Mouse (Mus musculus): ENCODE measurements around the gene Pdx1. TPM values are rescaled to one million over a fixed set of nuclear protein-coding genes. Genes with fewer than 3 reads are reported as not detected.

Gene Pdx1
- polyA plus RNA-seq, 1 experiment from 2014 or later: not detected

DNA sequence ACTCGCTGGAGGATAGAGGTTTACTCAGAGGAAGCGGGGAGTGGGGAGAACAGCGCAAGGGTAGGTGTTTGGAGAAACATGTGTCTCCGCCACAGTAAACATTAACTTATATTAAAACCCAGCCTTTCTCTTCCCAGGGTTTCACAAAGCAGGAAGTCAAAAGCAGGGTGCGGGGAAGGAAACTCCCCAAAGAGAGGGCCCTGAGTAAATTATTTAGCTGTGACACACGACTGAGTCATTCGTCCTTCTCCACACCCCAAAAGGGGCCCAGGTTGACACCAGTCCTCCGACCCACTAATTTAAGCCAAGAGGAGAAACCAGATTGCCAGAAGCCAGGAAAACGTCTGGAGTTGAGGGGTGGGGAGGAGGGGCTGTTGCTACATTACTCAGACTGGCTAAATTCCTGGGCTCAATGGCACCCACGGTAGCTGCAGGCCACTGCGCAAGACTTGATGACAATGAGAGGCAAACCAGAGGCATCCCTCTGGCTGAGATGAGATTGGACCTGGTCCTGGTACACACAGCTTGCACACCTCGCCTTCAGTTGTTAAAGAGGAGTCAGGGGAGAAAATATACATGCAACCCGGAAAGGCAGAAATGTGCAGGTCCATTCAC lies 22.9 kb downstream of the Pdx1 start:
- ATAC-seq (ENCODE audit: insufficient number of reproducible peaks, insufficient read depth, low FRiP score, low read depth): no peak
- H3K4me3 ChIP-seq (ENCODE audit: control insufficient read depth in 1 of 2, insufficient read depth in 1 of 2, low read depth in 1 of 2, low read length in 2 of 2): no peak overlapping the region
- no peaks in the 10 kb centered on the region for H3K36me3 ChIP-seq (ENCODE audit: control insufficient read depth, insufficient read depth, low read length)
- WGBS: 24% methylated on average over 13 of the region's 13 CpGs
- no peak overlapping the region for H3K9ac ChIP-seq (ENCODE audit: low read length)
- peaks cover 48% of the 10 kb centered on the region for H3K27me3 ChIP-seq (ENCODE audit: control insufficient read depth, insufficient read depth, low read length)
- peak overlapping the region; percentile 7; the same call in 1 of the 2 replicates for H3K4me2 ChIP-seq (ENCODE audit: low read length)
- peaks cover 0 to 6% of the 10 kb centered on the region in 2 experiments; a peak in 1 of 4 replicates for H3K4me1 ChIP-seq (ENCODE audit: control insufficient read depth in 2 of 2, insufficient read depth in 2 of 2, low read length in 2 of 2)
- no peak overlapping the region for H3K27ac ChIP-seq (replicated peaks in 1 of 2; ENCODE audit: control insufficient read depth in 1 of 2, insufficient read depth in 1 of 2, low read depth in 2 of 2, low read length in 2 of 2)
- H3K9me3 ChIP-seq (ENCODE audit: control insufficient read depth, low read length): no peaks in the 10 kb centered on the region

GRCm38 (mm10) chr5:147293127-147293910 lies 23.6 kb downstream of the Pdx1 start:
- peak overlapping the region; percentile 7; the same call in 1 of the 2 replicates for H3K4me2 ChIP-seq (ENCODE audit: low read length)

GRCm38 (mm10) chr5:147294121-147294520 lies 24.4 kb downstream of the Pdx1 start:
- ATAC-seq (ENCODE audit: insufficient number of reproducible peaks, insufficient read depth, low FRiP score, low read depth): no peak
- no peak overlapping the region for H3K4me3 ChIP-seq (ENCODE audit: control insufficient read depth in 1 of 2, insufficient read depth in 1 of 2, low read depth in 1 of 2, low read length in 2 of 2)
- no peak overlapping the region for H3K4me2 ChIP-seq (ENCODE audit: low read length)
- H3K9me3 ChIP-seq (ENCODE audit: control insufficient read depth, low read length): no peaks in the 10 kb centered on the region
- H3K27ac ChIP-seq (replicated peaks in 1 of 2; ENCODE audit: control insufficient read depth in 1 of 2, insufficient read depth in 1 of 2, low read depth in 2 of 2, low read length in 2 of 2): no peak overlapping the region
- H3K4me1 ChIP-seq (ENCODE audit: control insufficient read depth in 2 of 2, insufficient read depth in 2 of 2, low read length in 2 of 2): peaks cover 0 to 6% of the 10 kb centered on the region in 2 experiments; a peak in 1 of 4 replicates
- H3K36me3 ChIP-seq (ENCODE audit: control insufficient read depth, insufficient read depth, low read length): no peaks in the 10 kb centered on the region
- no peak overlapping the region for H3K9ac ChIP-seq (ENCODE audit: low read length)
- WGBS: 11% methylated on average over 20 of the region's 20 CpGs
- H3K27me3 ChIP-seq (ENCODE audit: control insufficient read depth, insufficient read depth, low read length): peaks cover 63% of the 10 kb centered on the region

More at GRCm38 (mm10) chr5:147293127-147293910, 23.6 kb downstream of the Pdx1 start:
- H3K9ac ChIP-seq (ENCODE audit: low read length): no peak overlapping the region
- WGBS: 15% methylated on average over 18 of the region's 18 CpGs
- no peaks in the 10 kb centered on the region for H3K36me3 ChIP-seq (ENCODE audit: control insufficient read depth, insufficient read depth, low read length)
- no peak overlapping the region for H3K27ac ChIP-seq (replicated peaks in 1 of 2; ENCODE audit: control insufficient read depth in 1 of 2, insufficient read depth in 1 of 2, low read depth in 2 of 2, low read length in 2 of 2)
- peaks cover 55% of the 10 kb centered on the region for H3K27me3 ChIP-seq (ENCODE audit: control insufficient read depth, insufficient read depth, low read length)
- no peak overlapping the region for H3K4me3 ChIP-seq (ENCODE audit: control insufficient read depth in 1 of 2, insufficient read depth in 1 of 2, low read depth in 1 of 2, low read length in 2 of 2)
- no peaks in the 10 kb centered on the region for H3K9me3 ChIP-seq (ENCODE audit: control insufficient read depth, low read length)
- no peak for ATAC-seq (ENCODE audit: insufficient number of reproducible peaks, insufficient read depth, low FRiP score, low read depth)
- peaks cover 0 to 6% of the 10 kb centered on the region in 2 experiments; a peak in 1 of 4 replicates for H3K4me1 ChIP-seq (ENCODE audit: control insufficient read depth in 2 of 2, insufficient read depth in 2 of 2, low read length in 2 of 2)

- 46% methylated on average over 5 of the region's 5 CpGs for WGBS
- no peak for ATAC-seq (ENCODE audit: insufficient number of reproducible peaks, insufficient read depth, low FRiP score, low read depth)
Measured at GRCm38 (mm10) chr5:147297249-147297648, 27.5 kb downstream of the Pdx1 start.

DNA sequence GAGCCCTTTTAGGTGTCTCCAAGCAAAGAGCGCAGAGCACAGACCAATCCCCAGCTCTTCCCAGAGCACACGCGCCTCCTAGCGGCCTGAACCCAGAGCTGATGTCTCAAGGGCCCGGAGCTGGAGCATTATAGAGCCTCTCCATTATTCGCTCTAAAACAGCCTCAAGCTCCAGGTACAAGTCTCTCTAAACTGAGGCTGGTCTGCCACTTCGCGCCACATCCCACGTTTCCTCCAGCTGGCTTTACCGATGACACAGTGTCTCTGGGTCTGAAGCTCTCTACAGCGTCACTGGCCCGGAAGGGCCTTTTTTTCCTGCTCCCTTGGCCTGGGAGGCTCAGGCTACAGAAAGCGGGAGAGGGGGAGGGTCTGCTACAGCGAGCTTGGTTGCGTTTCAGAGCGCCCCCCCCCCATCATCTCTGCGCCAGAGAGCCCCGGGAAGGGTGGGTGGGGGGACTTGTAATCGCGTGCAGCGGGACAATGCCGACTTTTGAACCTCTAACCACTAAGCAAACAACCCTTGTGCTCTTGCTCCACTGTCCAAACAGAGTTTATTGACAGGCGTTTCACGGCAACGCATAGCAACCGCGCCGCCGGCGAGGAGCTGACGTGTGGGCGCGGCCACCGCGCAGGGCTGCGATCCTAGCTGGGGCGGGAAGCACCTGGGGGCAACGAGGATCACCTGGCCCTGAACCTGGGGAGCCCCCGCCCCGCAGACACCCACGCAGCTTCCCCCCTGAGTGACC lies 29.7 kb downstream of the Pdx1 start:
- Histone ChIP-seq H3K4me1 (ENCODE audit: control insufficient read depth in 2 of 2, insufficient read depth in 2 of 2, low read length in 2 of 2) (peaks cover 0 to 6% of the 10 kb centered on the region in 2 experiments; a peak in 2 of 4 replicates), H3K4me2 (ENCODE audit: low read length) (peak overlapping the region; percentile 58), H3K4me3 (ENCODE audit: control insufficient read depth in 1 of 2, insufficient read depth in 1 of 2, low read depth in 1 of 2, low read length in 2 of 2) (peak overlapping the region; percentile 17 to 27; a peak in 3 of 4 replicates), H3K27me3 (ENCODE audit: control insufficient read depth, insufficient read depth, low read length) (peaks cover 96% of the 10 kb centered on the region), H3K36me3 (ENCODE audit: control insufficient read depth, insufficient read depth, low read length) (no peaks in the 10 kb centered on the region), H3K9ac (ENCODE audit: low read length) (no peak overlapping the region), H3K9me3 (ENCODE audit: control insufficient read depth, low read length) (no peaks in the 10 kb centered on the region), H3K27ac (replicated peaks in 1 of 2; ENCODE audit: control insufficient read depth in 1 of 2, insufficient read depth in 1 of 2, low read depth in 2 of 2, low read length in 2 of 2) (no peak overlapping the region)
- under 1% methylated on average over 41 of the region's 41 CpGs for WGBS
- peak; percentile 54; the same call in 1 of the 2 replicates for ATAC-seq (ENCODE audit: insufficient number of reproducible peaks, insufficient read depth, low FRiP score, low read depth)

More at GRCm38 (mm10) chr5:147297249-147297648, 27.5 kb downstream of the Pdx1 start:
- no peaks in the 10 kb centered on the region for H3K36me3 ChIP-seq (ENCODE audit: control insufficient read depth, insufficient read depth, low read length)
- H3K4me1 ChIP-seq (ENCODE audit: control insufficient read depth in 2 of 2, insufficient read depth in 2 of 2, low read length in 2 of 2): peaks cover 2 to 6% of the 10 kb centered on the region in 2 experiments; a peak in 2 of 4 replicates
- H3K4me2 ChIP-seq (ENCODE audit: low read length): no peak overlapping the region
- no peak overlapping the region for H3K9ac ChIP-seq (ENCODE audit: low read length)
- H3K4me3 ChIP-seq (ENCODE audit: control insufficient read depth in 1 of 2, insufficient read depth in 1 of 2, low read depth in 1 of 2, low read length in 2 of 2): no peak overlapping the region
- no peak overlapping the region for H3K27ac ChIP-seq (replicated peaks in 1 of 2; ENCODE audit: control insufficient read depth in 1 of 2, insufficient read depth in 1 of 2, low read depth in 2 of 2, low read length in 2 of 2)
- peaks cover 94% of the 10 kb centered on the region for H3K27me3 ChIP-seq (ENCODE audit: control insufficient read depth, insufficient read depth, low read length)
- no peaks in the 10 kb centered on the region for H3K9me3 ChIP-seq (ENCODE audit: control insufficient read depth, low read length)

- peak overlapping the region; percentile 4 to 27; a peak in 2 of 4 replicates for H3K4me3 ChIP-seq (ENCODE audit: control insufficient read depth in 1 of 2, insufficient read depth in 1 of 2, low read depth in 1 of 2, low read length in 2 of 2)
- H3K9ac ChIP-seq (ENCODE audit: low read length): no peak overlapping the region
- H3K9me3 ChIP-seq (ENCODE audit: control insufficient read depth, low read length): no peaks in the 10 kb centered on the region
- WGBS: 0% methylated on average over 4 of the region's 4 CpGs
- peaks cover 96% of the 10 kb centered on the region for H3K27me3 ChIP-seq (ENCODE audit: control insufficient read depth, insufficient read depth, low read length)
- ATAC-seq (ENCODE audit: insufficient number of reproducible peaks, insufficient read depth, low FRiP score, low read depth): no peak; the same call in 1 of the 2 replicates
- no peaks in the 10 kb centered on the region for H3K36me3 ChIP-seq (ENCODE audit: control insufficient read depth, insufficient read depth, low read length)
- H3K4me1 ChIP-seq (ENCODE audit: control insufficient read depth in 2 of 2, insufficient read depth in 2 of 2, low read length in 2 of 2): peaks cover 0 to 6% of the 10 kb centered on the region in 2 experiments; a peak in 2 of 4 replicates
- no peak overlapping the region for H3K27ac ChIP-seq (replicated peaks in 1 of 2; ENCODE audit: control insufficient read depth in 1 of 2, insufficient read depth in 1 of 2, low read depth in 2 of 2, low read length in 2 of 2)
- peak overlapping the region; percentile 58 for H3K4me2 ChIP-seq (ENCODE audit: low read length)
Measured at GRCm38 (mm10) chr5:147300001-147300363, 30.2 kb downstream of the Pdx1 start.

Data from heart, embryonic 14.5 days (tissue).